Mouse (Mus musculus): ENCODE results near the gene Fut8.

Fut8 gene

GRCm38 (mm10) chr12:77305502-77305901, 67.6 kb downstream of the Fut8 start:
- no peak for DNase-seq (ENCODE audit: low read depth)

- no peak for DNase-seq (ENCODE audit: low read depth)
Observed at GRCm38 (mm10) chr12:77306759-77307314, 68.9 kb downstream of the Fut8 start.

- no peak for DNase-seq (ENCODE audit: low read depth)
Observed at GRCm38 (mm10) chr12:77309507-77309906, 71.6 kb downstream of the Fut8 start.

- peak; percentile 7 for DNase-seq (ENCODE audit: low read depth)
Observed at GRCm38 (mm10) chr12:77313502-77313901, 75.6 kb downstream of the Fut8 start.

GRCm38 (mm10) chr12:77324142-77324541, 86.2 kb downstream of the Fut8 start:
- no peak for DNase-seq (ENCODE audit: low read depth)

GRCm38 (mm10) chr12:77346521-77346920, 108.6 kb downstream of the Fut8 start:
- DNase-seq (ENCODE audit: low read depth), result peak; percentile 25

GRCm38 (mm10) chr12:77349543-77349942, 111.6 kb downstream of the Fut8 start:
- no peak for DNase-seq (ENCODE audit: low read depth)

- no peak for DNase-seq (ENCODE audit: low read depth)
Observed at GRCm38 (mm10) chr12:77415720-77416119, 177.8 kb downstream of the Fut8 start.

- no peak for DNase-seq (ENCODE audit: low read depth)
Observed at GRCm38 (mm10) chr12:77421667-77422393, 183.9 kb downstream of the Fut8 start.

- no peak for DNase-seq (ENCODE audit: low read depth)
Observed at GRCm38 (mm10) chr12:77426093-77426492, 188.2 kb downstream of the Fut8 start.

GRCm38 (mm10) chr12:77428165-77428564, 190.2 kb downstream of the Fut8 start:
- no peak for DNase-seq (ENCODE audit: low read depth)

- DNase-seq (ENCODE audit: low read depth), result no peak
Observed at GRCm38 (mm10) chr12:77429381-77429780, 191.5 kb downstream of the Fut8 start.

- DNase-seq (ENCODE audit: low read depth), result no peak
Observed at GRCm38 (mm10) chr12:77436733-77437132, 198.8 kb downstream of the Fut8 start.

GRCm38 (mm10) chr12:77450816-77451215, 212.9 kb downstream of the Fut8 start:
- DNase-seq (ENCODE audit: low read depth), result no peak

GRCm38 (mm10) chr12:77466178-77466577, 228.3 kb downstream of the Fut8 start:
- DNase-seq (ENCODE audit: low read depth), result no peak

- no peak for DNase-seq (ENCODE audit: low read depth)
Observed at GRCm38 (mm10) chr12:77479931-77480330, 242.0 kb downstream of the Fut8 start.

GRCm38 (mm10) chr12:77481153-77481552, 243.2 kb downstream of the Fut8 start:
- no peak for DNase-seq (ENCODE audit: low read depth)

GRCm38 (mm10) chr12:77481799-77482198, 243.9 kb downstream of the Fut8 start:
- DNase-seq (ENCODE audit: low read depth), result no peak

GRCm38 (mm10) chr12:77483180-77483855, 245.4 kb downstream of the Fut8 start:
- DNase-seq (ENCODE audit: low read depth), result no peak

- DNase-seq (ENCODE audit: low read depth), result no peak
Observed at GRCm38 (mm10) chr12:77484761-77485160, 246.8 kb downstream of the Fut8 start.

GRCm38 (mm10) chr12:77491478-77491877, 253.6 kb downstream of the Fut8 start:
- no peak for DNase-seq (ENCODE audit: low read depth)

GRCm38 (mm10) chr12:77495781-77496180, 257.9 kb downstream of the Fut8 start:
- no peak for DNase-seq (ENCODE audit: low read depth)

GRCm38 (mm10) chr12:77498153-77498552, 260.2 kb downstream of the Fut8 start:
- DNase-seq (ENCODE audit: low read depth), result no peak
